Mouse (Mus musculus) spleen, adult 2 months (tissue): ENCODE results near the gene Lfng.

ENCODE experiments used
- CTCF ChIP-seq: fragments of 200-500 bp; IDR thresholded peaks from 2 replicates; pipeline ENCODE4 v1.5.1; 2011; ENCODE audit warnings: mild to moderate bottlenecking, inconsistent platforms; ENCODE audit not compliant: insufficient read depth, insufficient read length, insufficient replicate concordance; ENCODE audit errors: extremely low read depth
- POLR2A ChIP-seq: fragments of 200-500 bp; IDR thresholded peaks from 2 replicates; pipeline ENCODE4 v1.6.1; 2011; ENCODE audit warnings: low read depth, low read length, inconsistent platforms

GRCm38 (mm10) chr5:140624961-140625360 is 17.8 kb downstream of the Lfng start:
- TF ChIP-seq POLR2A = no peak
- no peak for TF ChIP-seq CTCF
